Mouse (Mus musculus): ENCODE measurements around the gene Abcd2. TPM values are rescaled to one million over a fixed set of nuclear protein-coding genes. Genes with fewer than 3 reads are reported as not detected.

Abcd2 gene
- polyA plus RNA-seq, 1 experiment from 2014 or later = 3.3 TPM

- Histone ChIP-seq H3K27ac (no peak overlapping the region), H3K36me3 (no peaks in the 10 kb centered on the region), H3K27me3 (peaks cover 3% of the 10 kb centered on the region; the same call in 1 of the 2 replicates), H3K9me3 (no peaks in the 10 kb centered on the region), H3K9ac (no peak overlapping the region), H3K4me3 (no peak overlapping the region), H3K4me2 (replicated peaks) (no peak overlapping the region), H3K4me1 (peaks cover 12% of the 10 kb centered on the region)
- WGBS = 80% methylated on average over 6 of the region's 6 CpGs
- no peak for ATAC-seq (ENCODE audit: low FRiP score, low read depth)
These were observed 5.2 kb downstream of the Abcd2 start for GRCm38 (mm10) chr15:91186358-91186757.

DNA sequence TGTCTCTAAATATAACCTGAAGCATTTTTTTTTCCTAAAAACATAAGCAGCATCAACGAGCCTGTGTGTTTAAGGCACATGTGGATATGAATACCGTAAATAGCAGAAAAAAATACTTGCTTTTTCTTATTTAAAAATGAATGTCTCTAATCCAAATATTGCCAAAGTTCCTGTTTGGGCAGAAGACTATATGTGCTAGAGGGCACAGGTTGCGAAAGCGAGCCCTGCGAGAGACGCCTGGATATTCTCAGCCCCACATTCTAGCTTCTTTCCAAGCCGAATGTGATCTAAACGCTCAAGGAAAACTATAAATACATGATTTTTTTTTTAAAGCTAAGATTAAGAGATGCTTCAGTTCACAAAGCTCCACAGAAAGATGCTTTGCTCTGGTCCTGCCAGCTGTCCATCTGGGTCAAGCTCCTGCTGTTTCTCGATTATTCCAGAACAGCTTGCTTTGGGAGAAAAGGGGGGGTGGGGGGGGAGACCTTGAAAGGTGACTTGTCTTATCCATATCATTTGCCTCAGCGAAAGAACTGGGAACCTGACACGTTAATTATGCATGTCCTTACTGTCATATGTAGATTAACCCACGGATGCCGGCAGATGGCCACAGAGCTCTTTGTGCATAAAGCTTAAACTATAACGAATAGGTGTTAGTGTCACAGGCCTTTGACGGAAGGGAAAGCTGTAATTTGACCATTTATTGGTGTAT is 11.5 kb downstream of the Abcd2 start:
- ATAC-seq (ENCODE audit: low FRiP score, low read depth) = no peak
- Histone ChIP-seq H3K9me3 (no peaks in the 10 kb centered on the region), H3K4me1 (no peaks in the 10 kb centered on the region), H3K27ac (no peak overlapping the region), H3K4me2 (replicated peaks) (no peak overlapping the region), H3K27me3 (no peaks in the 10 kb centered on the region), H3K4me3 (no peak overlapping the region), H3K36me3 (no peaks in the 10 kb centered on the region), H3K9ac (no peak overlapping the region)
- WGBS = 71% methylated on average over 15 of the region's 15 CpGs

- no peak overlapping the region for H3K4me2 ChIP-seq (replicated peaks)
- WGBS = 63% methylated on average over 9 of the region's 9 CpGs
These were observed 12.8 kb downstream of the Abcd2 start for GRCm38 (mm10) chr15:91178656-91179314.

DNA sequence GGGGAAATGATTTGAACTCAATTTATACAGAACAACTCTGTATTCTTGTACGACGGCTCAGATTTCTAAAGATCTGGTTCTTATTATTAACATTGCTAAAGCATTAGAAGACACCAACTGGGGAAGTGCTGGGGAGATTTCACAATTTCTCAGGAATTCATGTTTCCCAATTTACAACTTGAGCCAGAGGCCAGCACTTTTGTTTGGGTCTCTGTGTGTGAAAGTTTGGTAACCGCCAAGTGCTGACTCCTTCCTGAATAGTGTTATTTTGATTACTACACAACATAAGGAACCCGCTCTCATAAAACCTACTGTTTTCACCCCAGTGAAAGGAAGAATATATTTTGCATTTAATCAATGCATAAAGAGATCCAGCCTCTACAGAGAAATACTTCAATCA is 19.4 kb downstream of the Abcd2 start:
- Histone ChIP-seq H3K4me3 (no peak overlapping the region), H3K27me3 (no peaks in the 10 kb centered on the region), H3K4me2 (replicated peaks) (no peak overlapping the region), H3K9me3 (no peaks in the 10 kb centered on the region), H3K27ac (no peak overlapping the region), H3K36me3 (no peaks in the 10 kb centered on the region), H3K9ac (no peak overlapping the region), H3K4me1 (peaks cover 14% of the 10 kb centered on the region)
- 41% methylated on average over 4 of the region's 4 CpGs for whole genome bisulfite sequencing
- 0 out of 2 replicates have a peak, but pooled peaks have one; percentile 11 for ATAC-seq (ENCODE audit: low FRiP score, low read depth)

More at GRCm38 (mm10) chr15:91178656-91179314, 12.8 kb downstream of the Abcd2 start:
- Histone ChIP-seq H3K36me3 (no peaks in the 10 kb centered on the region), H3K4me3 (no peak overlapping the region), H3K9ac (no peak overlapping the region), H3K27me3 (no peaks in the 10 kb centered on the region), H3K4me1 (no peaks in the 10 kb centered on the region), H3K9me3 (no peaks in the 10 kb centered on the region), H3K27ac (no peak overlapping the region)
- ATAC-seq (ENCODE audit: low FRiP score, low read depth) = no peak

- 63% methylated on average over 4 of the region's 4 CpGs for WGBS
- no peak overlapping the region for H3K9ac ChIP-seq
- H3K27me3 ChIP-seq = no peaks in the 10 kb centered on the region
- H3K9me3 ChIP-seq = no peaks in the 10 kb centered on the region
- no peak overlapping the region for H3K4me2 ChIP-seq (replicated peaks)
- H3K27ac ChIP-seq = 0 out of 2 replicates have a peak overlapping the region, but pooled peaks have one; percentile 15
- H3K4me3 ChIP-seq = no peak overlapping the region
- peaks cover 14% of the 10 kb centered on the region for H3K4me1 ChIP-seq
- ATAC-seq (ENCODE audit: low FRiP score, low read depth) = no peak
- H3K36me3 ChIP-seq = no peaks in the 10 kb centered on the region
These were observed 20.3 kb downstream of the Abcd2 start for GRCm38 (mm10) chr15:91171332-91171731.

DNA sequence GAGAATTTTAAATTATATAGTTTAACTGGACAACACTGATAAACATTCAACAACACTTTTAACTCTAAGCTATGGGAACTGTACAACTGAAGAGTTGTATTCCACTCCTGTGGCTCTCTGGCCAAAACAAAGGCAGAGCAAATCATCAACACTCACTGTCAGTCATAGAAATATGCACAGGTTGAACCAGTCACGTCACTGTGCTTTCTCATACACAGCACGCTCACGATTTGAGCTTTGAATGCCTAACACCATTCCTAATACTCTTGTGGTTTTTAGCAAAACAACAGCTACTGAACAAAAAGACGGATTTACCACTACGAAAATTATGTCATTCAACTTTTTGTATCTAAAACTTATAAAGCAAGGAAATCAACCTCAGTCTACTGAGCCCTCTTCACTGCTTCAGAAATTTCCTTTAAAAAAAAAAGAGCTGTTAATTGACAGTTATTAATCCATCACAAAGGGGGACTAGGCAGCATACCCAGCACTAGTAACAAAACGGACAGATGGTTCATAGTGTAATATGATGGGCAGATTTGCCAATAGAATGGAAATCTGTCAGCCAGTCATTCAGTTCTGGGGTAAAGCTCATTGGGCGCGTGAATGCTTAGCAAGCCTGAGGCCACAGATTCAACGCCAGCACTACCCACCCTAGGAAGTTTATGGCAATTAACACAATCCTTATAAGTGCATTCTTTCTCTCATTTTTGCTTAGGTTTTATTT is 20.8 kb downstream of the Abcd2 start:
- H3K9me3 ChIP-seq = no peaks in the 10 kb centered on the region
- WGBS = 80% methylated on average over 9 of the region's 9 CpGs
- no peak for ATAC-seq (ENCODE audit: low FRiP score, low read depth)

GRCm38 (mm10) chr15:91167850-91168562 is 23.6 kb downstream of the Abcd2 start:
- H3K9me3 ChIP-seq = no peaks in the 10 kb centered on the region
- no peaks in the 10 kb centered on the region for H3K36me3 ChIP-seq
- H3K4me3 ChIP-seq = no peak overlapping the region
- ATAC-seq (ENCODE audit: low FRiP score, low read depth) = no peak
- no peak overlapping the region for H3K27ac ChIP-seq
- WGBS = 82% methylated on average over 13 of the region's 13 CpGs
- peaks cover 14% of the 10 kb centered on the region for H3K4me1 ChIP-seq
- no peaks in the 10 kb centered on the region for H3K27me3 ChIP-seq
- H3K4me2 ChIP-seq (replicated peaks) = no peak overlapping the region
- no peak overlapping the region for H3K9ac ChIP-seq

More for the DNA sequence above, 20.8 kb downstream of the Abcd2 start:
- Histone ChIP-seq H3K4me3 (no peak overlapping the region), H3K27me3 (no peaks in the 10 kb centered on the region), H3K4me2 (replicated peaks) (no peak overlapping the region), H3K36me3 (no peaks in the 10 kb centered on the region), H3K9ac (no peak overlapping the region), H3K4me1 (peaks cover 14% of the 10 kb centered on the region), H3K27ac (no peak overlapping the region)

DNA sequence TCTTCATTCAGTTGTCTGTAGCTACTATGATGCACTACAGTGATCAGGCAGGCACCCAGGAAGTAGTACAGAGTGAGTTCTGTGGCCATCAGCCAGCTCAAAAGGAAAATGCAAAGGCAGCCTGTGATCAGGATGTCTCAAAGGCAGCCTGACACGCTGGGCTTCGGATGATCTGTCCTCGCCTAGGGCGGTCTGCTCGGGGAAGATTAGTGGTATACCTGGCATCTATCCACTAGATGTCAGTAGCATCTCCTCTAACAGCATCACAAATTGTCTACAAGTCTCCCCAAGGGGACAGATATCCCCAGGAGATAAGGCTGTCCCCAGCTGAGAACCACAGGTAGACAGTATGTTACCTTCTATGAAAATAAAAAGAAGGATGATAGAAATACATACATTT is 26.6 kb downstream of the Abcd2 start:
- Histone ChIP-seq H3K9me3 (no peaks in the 10 kb centered on the region), H3K27ac (no peak overlapping the region), H3K4me3 (no peak overlapping the region), H3K4me2 (replicated peaks) (no peak overlapping the region), H3K27me3 (no peaks in the 10 kb centered on the region), H3K9ac (no peak overlapping the region), H3K4me1 (no peaks in the 10 kb centered on the region), H3K36me3 (no peaks in the 10 kb centered on the region)
- no peak for ATAC-seq (ENCODE audit: low FRiP score, low read depth)
- 7% methylated on average over 5 of the region's 5 CpGs for WGBS

- Histone ChIP-seq H3K9ac (no peak overlapping the region), H3K4me1 (no peaks in the 10 kb centered on the region), H3K4me2 (replicated peaks) (no peak overlapping the region), H3K36me3 (no peaks in the 10 kb centered on the region), H3K9me3 (no peaks in the 10 kb centered on the region), H3K4me3 (no peak overlapping the region), H3K27me3 (no peaks in the 10 kb centered on the region), H3K27ac (no peak overlapping the region)
- 84% methylated on average over 2 of the region's 2 CpGs for WGBS
- no peak for ATAC-seq (ENCODE audit: low FRiP score, low read depth)
These were observed 28.1 kb downstream of the Abcd2 start for GRCm38 (mm10) chr15:91163454-91163853.

GRCm38 (mm10) chr15:91161153-91161552 is 30.4 kb downstream of the Abcd2 start:
- no peak overlapping the region for H3K27ac ChIP-seq
- WGBS = 84% methylated on average over 5 of the region's 5 CpGs

DNA sequence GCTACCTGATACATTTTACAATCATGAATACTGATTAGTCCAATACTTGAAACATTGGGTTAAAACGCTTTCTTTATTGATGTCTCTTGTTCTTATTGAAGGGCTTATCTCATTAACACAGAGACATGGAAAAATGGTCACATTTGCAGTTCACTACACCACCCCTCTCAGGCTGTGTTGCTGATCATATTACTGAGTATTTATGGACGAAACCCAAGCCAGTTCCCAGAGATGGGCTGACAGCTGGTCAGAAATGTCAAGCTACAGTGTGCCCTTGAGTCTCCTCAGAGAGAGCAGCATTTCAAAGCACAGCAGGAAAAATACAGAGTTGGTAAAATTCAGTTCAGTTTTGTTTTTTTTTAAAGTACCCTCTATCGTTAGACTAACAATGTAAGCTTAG is 38.3 kb downstream of the Abcd2 start:
- H3K9ac ChIP-seq = no peak overlapping the region

More at GRCm38 (mm10) chr15:91161153-91161552, 30.4 kb downstream of the Abcd2 start:
- Histone ChIP-seq H3K4me2 (replicated peaks) (no peak overlapping the region), H3K4me1 (no peaks in the 10 kb centered on the region), H3K4me3 (no peak overlapping the region), H3K36me3 (no peaks in the 10 kb centered on the region), H3K9me3 (no peaks in the 10 kb centered on the region), H3K27me3 (no peaks in the 10 kb centered on the region), H3K9ac (no peak overlapping the region)
- no peak for ATAC-seq (ENCODE audit: low FRiP score, low read depth)

DNA sequence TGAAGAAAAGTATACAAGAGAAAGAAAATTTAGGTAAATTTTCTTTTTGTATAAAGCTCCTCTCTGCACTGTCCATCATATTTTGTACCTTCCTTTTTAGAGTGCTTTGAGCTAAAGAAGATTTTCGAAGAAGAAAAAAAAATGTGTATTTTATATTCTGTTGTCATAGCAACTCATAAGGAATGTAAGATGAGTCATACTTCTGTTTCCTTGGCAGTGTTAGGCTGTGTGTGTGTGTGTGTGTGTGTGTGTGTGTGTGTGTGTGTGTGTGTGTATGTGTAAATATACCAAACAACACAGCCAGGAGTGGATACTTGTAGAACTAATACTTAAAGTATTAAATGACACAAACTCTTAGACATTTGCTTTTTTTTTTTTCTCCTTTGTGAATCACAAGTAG is 39.0 kb downstream of the Abcd2 start:
- Histone ChIP-seq H3K4me1 (no peaks in the 10 kb centered on the region), H3K27me3 (no peaks in the 10 kb centered on the region), H3K4me3 (no peak overlapping the region), H3K9me3 (no peaks in the 10 kb centered on the region), H3K36me3 (no peaks in the 10 kb centered on the region), H3K9ac (no peak overlapping the region), H3K27ac (no peak overlapping the region), H3K4me2 (replicated peaks) (no peak overlapping the region)
- ATAC-seq (ENCODE audit: low FRiP score, low read depth) = no peak
- WGBS = 73% methylated on average over 1 of the region's 1 CpGs

More for the DNA sequence above, 38.3 kb downstream of the Abcd2 start:
- no peaks in the 10 kb centered on the region for H3K36me3 ChIP-seq
- no peak overlapping the region for H3K27ac ChIP-seq
- ATAC-seq (ENCODE audit: low FRiP score, low read depth) = peak; percentile 72; the same call in 1 of the 2 replicates
- 65% methylated on average over 3 of the region's 3 CpGs for WGBS
- no peak overlapping the region for H3K4me2 ChIP-seq (replicated peaks)
- no peaks in the 10 kb centered on the region for H3K9me3 ChIP-seq
- H3K4me1 ChIP-seq = no peaks in the 10 kb centered on the region
- H3K27me3 ChIP-seq = no peaks in the 10 kb centered on the region
- H3K4me3 ChIP-seq = no peak overlapping the region

Measured in limb, embryonic 13.5 days (tissue).